Mouse (Mus musculus): ENCODE data around the gene Brdt.
"Not testable (repeated sequence)": the region's sequence is repeated elsewhere in the genome, so short reads cannot be mapped to it uniquely, and the experiment has no call there.

Gene Brdt

DNA sequence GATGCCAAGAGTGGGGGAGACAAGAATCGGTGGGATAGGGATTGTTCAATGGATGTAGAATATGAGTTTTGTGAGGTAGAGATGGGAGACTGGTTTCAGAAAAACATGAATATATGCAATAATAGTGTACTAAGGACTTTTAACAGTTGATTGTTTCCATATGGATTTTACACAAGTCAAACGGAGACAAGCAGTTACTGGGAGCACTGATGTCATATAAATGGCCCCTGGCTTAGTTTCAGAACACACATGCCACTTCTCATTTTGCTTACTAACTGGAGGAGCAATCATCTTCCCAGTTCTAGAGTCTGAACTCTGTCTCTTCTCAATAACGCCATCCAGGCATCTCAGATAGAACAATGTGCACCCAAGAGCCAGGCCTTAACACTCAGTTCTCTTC lies 9.4 kb downstream of the Brdt start:
- DNase-seq (ENCODE audit: low spot score) = no peak

GRCm38 (mm10) chr5:107342891-107343290 lies 11.9 kb downstream of the Brdt start:
- DNase-seq (ENCODE audit: low spot score) = no peak

GRCm38 (mm10) chr5:107346214-107346613 lies 15.3 kb downstream of the Brdt start:
- no peak for DNase-seq (ENCODE audit: low spot score)

DNA sequence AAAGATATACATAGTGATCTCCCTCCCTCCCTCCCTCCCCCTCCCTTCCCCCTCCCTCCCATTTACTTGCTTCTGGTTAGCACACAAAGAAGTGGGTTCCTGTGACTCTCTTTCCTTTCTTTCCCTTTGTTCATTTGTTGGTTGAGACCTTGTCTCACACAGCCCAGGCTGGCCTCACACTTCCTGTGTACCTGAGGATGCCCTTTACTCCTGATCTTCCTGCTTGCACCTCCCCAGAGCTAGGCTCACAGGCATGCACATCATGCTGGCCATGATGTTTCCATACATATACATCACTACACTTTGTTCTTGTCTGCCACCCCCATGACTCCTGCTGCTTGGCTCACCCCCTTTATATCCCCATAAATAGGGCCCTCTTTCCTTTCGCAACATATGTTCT lies 21.6 kb downstream of the Brdt start:
- DNase-seq (ENCODE audit: low spot score) = no peak

DNA sequence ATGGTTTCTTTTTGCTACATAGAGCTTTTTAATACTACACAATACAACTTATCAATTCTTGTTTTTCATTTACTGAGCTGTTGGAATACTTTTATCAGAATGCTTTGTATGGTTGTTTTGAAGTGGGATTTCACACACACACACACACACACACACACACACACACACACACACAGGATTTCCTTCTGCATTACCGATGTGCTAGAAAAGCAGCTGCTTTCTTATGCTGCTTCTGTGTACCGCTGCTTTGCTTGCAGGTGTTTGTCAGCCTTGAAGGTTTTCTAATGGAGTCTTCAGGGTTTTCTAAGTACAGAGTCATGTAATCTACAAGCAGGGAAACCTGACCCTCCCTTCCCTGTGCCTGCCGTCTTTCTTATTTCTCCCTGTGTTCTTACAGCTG lies 23.0 kb downstream of the Brdt start:
- DNase-seq (ENCODE audit: low spot score) = no peak

- DNase-seq (ENCODE audit: low spot score) = no peak
These were observed 24.8 kb downstream of the Brdt start for GRCm38 (mm10) chr5:107355801-107356200.

- no peak for DNase-seq (ENCODE audit: low spot score)
These were observed 26.8 kb downstream of the Brdt start for GRCm38 (mm10) chr5:107357723-107358122.

GRCm38 (mm10) chr5:107359395-107360053 lies 28.6 kb downstream of the Brdt start:
- DNase-seq (ENCODE audit: low spot score) = peak; percentile 76

- DNase-seq (ENCODE audit: low spot score) = no peak
These were observed 29.2 kb downstream of the Brdt start for GRCm38 (mm10) chr5:107360054-107360730.

DNA sequence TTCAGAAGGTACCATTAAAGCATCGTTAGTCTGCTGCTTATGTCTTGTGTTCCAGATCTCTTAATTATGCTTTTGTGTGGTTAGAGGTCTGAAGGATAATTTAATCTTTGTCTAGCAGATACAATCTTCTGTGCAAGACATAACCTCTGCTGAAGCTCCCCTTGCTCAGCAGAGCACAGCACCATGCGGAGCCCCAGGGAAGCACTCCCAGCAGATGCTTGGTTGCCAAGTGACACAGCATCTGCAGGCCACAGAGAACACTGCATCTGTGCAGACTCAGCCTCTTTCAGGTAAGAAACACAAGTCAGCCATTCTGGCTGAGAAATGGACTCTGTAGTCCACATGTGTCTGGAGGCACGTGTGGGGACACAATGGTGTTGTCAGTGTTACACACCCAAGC lies 39.1 kb downstream of the Brdt start:
- DNase-seq (ENCODE audit: low spot score) = no peak

DNA sequence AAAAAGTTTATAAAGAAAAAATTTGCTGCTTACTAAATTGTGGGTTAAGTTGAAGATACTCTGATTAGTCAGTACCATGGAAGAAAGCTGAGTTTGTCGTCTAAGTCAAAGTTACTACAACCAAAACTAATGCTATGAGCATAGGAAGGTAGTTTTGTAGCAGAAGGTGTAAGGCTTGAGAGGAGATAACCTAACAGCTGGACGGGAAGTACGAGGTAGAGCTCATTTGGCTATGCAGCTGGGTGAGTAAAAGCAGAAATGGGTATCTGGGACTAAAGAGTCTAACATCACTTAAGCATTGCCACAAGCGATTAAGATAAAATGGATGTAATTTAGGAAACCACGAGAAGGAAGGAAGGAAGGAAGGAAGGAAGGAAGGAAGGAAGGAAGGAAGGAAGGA lies 40.4 kb downstream of the Brdt start:
- no peak for DNase-seq (ENCODE audit: low spot score)

GRCm38 (mm10) chr5:107373256-107373655 lies 42.3 kb downstream of the Brdt start:
- DNase-seq (ENCODE audit: low spot score) = no peak

GRCm38 (mm10) chr5:107386448-107386847 lies 55.5 kb downstream of the Brdt start:
- DNase-seq (ENCODE audit: low spot score) = not testable (repeated sequence)

DNA sequence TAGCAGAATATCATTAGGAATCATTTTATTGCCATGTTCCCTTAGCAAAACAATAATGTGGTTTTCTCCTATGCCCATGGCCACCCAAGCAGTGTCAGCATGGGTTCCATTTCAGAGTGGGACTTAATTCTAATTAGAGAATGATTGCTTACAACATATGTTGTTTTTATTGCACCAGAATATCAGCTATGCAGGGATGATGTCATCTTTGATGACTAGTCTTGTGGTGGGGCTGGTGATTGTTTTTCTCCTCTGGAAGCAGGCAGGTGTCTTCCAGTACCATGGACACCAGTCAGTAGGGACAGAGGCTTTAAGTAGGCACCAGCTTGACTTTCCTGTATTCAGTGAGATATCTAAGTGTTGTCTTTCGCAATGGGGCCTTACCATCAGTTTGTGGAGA lies 56.8 kb downstream of the Brdt start:
- no peak for DNase-seq (ENCODE audit: low spot score)

DNA sequence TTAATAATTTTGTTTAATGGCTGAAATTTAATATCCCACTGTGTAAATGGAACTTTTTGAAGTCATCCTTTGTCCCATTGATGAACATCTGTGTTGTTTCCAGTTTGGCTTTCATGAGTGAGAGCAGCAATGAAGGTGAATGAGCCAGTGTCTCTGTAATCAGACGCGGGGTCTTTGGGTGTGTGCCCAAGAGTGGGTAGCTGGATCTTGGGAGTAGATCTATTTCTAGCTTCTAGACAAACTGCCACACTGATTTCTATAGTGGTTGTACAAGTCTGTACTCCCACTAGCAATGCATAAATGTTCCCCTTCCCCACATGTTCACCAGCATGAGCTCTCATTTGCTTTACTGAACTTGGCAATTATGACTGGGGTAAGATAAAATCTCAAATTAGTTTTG lies 58.4 kb downstream of the Brdt start:
- no peak for DNase-seq (ENCODE audit: low spot score)

- no peak for DNase-seq (ENCODE audit: low spot score)
These were observed 63.5 kb downstream of the Brdt start for GRCm38 (mm10) chr5:107394437-107394836.

- DNase-seq (ENCODE audit: low spot score) = no peak
These were observed 71.5 kb downstream of the Brdt start, which contains the start of gene Ephx4 for GRCm38 (mm10) chr5:107402436-107402835. TSS of gene Ephx4 (plus strand) at chr5:107402736.

DNA sequence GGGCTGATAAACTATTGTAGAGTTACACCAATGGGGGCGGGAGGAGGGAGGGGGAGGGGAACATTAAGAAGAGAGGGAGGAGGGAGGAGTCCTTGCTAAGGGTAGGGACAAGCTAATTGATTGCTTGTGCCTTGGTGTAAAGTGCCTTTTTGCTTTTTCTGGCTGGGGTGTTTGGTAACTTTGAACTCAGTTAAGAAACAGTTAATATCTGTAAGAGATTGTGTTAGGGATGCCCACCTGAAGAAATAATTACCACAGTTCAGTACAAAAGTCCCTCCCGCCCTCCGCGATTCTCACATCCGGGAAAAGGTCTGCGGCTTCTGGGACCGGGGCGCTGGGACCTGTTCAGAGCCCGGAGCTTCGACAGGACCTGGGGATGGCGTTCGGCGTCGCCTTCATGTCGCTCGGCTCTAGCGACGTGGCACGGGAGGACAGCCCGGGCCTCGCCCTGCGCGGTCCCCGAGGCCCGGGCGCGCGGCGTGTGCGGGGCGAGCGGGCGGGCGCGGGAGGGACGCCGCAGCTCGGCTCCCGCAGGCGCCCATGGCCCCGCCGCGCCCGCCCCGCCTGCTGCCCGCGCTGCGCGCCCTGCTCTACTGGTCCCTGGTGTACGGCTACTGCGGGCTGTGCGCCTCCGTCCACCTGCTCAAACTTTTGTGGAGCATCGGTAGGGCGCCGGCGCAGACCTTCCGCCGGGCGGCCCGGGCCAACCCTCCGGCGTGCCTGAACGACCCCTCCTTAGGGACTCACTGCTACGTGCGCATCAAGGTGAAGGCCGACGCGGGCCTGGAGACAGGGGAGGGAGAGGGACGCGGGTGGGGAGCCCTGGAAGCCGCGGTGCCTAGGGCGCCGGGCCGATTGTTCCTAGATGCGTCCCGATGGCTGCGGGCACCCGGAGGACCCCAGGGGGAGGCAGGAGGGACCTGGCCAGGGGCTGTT lies 72.3 kb downstream of the Brdt start:
- DNase-seq (ENCODE audit: low spot score) = no peak

GRCm38 (mm10) chr5:107403947-107404684 lies 73.2 kb downstream of the Brdt start:
- no peak for DNase-seq (ENCODE audit: low spot score)

DNA sequence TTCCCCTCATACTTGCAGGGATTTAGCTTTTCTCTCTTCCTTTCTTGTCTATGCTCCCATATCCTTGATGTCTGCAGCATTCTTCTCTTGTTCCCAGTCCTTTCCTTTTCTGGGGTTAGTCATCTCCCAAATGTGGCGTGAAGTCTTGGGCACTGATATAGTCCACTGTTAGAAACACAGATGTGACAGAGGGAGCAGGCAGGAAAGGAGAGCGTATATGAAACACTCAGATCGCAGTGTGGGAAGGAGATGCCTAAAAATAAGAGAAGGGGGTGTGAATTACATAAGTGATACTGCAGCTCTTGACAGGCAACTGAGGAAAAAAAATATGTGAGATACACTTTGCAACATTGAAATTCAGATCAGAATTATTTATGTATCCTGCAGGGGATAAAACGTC lies 74.4 kb downstream of the Brdt start:
- DNase-seq (ENCODE audit: low spot score) = no peak

DNA sequence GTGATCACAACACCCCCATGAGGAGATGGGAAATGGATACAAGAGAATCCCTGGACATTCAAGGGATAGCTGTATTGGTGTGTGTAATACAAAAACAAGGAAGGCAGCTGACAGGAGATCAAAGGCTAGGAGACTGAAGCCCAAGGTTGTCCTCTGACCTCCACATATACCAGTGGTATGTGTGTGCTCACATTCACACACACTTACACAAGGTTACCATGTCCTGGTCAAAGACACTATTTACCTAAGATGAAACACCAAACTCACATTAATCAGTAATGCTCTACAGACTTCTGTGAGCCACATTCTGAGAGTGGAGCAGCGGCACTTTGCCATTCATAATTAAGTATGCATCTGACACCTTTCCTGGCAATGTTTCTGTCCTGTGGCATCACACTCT lies 79.3 kb downstream of the Brdt start:
- no peak for DNase-seq (ENCODE audit: low spot score)

DNA sequence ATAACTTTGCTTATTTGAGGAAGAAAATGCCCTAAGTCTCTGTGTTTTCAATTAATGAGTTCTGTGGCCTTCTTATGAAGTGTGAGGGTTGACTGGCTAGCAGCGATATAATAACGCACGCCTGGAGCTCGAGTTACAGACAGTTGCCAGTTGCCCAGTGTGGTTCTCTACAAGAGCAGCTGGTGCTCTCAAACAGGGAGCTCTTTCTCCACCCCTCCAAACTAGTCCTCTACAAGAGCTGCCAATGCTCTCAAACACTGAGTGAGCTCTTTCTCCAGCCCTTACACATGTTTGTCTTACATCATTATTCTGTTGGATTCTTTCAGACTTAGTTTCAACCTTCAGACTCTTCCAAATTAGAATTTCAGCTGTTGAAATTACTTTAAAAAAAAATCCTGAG lies 80.4 kb downstream of the Brdt start:
- no peak for DNase-seq (ENCODE audit: low spot score)
